Mouse (Mus musculus) ES-E14 (cell line): ENCODE measurements at regions not wholly inside any gene's neighbourhood (a gene's known extent, or its start where the extent isn't known, plus 50 kb on each side); places are given as distances from the start of the nearest gene placed in this dataset.

Experiments
- HCFC1 ChIP-seq: IDR thresholded peaks from 2 replicates; pipeline ENCODE4 v1.6.1; 2012; ENCODE audit warnings: low read length, inconsistent platforms, borderline replicate concordance; ENCODE audit not compliant: insufficient read depth
- ZC3H11A ChIP-seq: IDR thresholded peaks from 2 replicates; pipeline ENCODE4 v1.6.1; 2012; ENCODE audit warnings: low read depth, mild to moderate bottlenecking, inconsistent platforms, low read length, borderline replicate concordance
- ZNF384 ChIP-seq: IDR thresholded peaks from 2 replicates; pipeline ENCODE4 v1.6.1; 2012; ENCODE audit warnings: low read depth, low read length, inconsistent platforms

GRCm38 (mm10) chr16:64681902-64682301, 79.7 kb upstream of the Csnka2ip start:
- TF ChIP-seq ZNF384 = no peak
- no peak for TF ChIP-seq HCFC1
- no peak for TF ChIP-seq ZC3H11A
